Mouse (Mus musculus) liver (tissue): ENCODE results near the gene Btc.

Source experiments
- DNase-seq: peaks from one replicate; pipeline ENCODE4 v3.0.0-alpha.2; 2020; ENCODE audit warnings: mixed read lengths

The Btc gene

GRCm38 (mm10) chr5:91402339-91403211 lies at the start of gene Btc:
TSS of gene Btc (minus strand) at chr5:91402994.
- DNase-seq, result peak; percentile 54

GRCm38 (mm10) chr5:91444981-91445517 lies 42.3 kb upstream of the Btc start:
- DNase-seq, result no peak

DNA sequence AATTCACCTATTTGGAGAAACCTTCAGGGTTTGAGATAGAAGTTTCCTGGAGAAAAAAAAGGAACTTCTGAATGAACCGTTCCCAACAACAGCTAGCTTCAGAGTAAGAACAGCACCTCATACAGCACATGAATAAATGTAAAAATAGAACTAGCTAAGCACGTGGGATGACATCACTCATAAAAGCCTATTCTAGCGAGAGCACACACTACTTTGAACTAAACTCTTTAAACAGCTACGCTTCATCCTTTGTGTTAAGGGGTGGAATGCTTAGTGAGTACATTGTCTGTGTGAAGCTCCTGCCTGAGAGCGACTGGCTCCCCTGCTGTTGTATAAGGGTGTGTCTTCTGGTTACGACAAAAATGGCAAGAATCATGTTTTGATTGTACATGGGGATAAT lies 33.8 kb upstream of the Btc start:
- DNase-seq, result no peak

- DNase-seq, result no peak
These were observed 32.2 kb upstream of the Btc start for GRCm38 (mm10) chr5:91434723-91435658.

GRCm38 (mm10) chr5:91428547-91428946 lies 25.8 kb upstream of the Btc start:
- DNase-seq, result no peak

DNA sequence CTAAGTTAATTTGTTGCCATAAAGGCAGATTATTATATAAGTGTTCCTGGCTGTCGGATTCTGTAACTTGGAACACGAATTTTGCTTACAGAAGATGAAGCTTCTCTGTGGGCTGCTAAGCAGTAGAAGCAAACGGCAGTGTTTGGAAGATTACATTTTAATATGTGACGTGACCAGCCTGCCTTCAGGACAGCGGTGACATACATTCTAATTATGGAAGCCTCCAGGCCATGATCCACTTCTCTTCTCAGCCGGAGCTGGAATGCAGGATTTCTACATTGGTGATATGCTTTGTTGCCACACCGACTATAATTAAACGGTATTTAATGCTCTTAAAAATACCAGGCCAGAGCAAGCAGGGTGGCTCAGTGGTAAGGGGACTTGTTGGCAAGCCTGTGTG lies 11.0 kb upstream of the Btc start:
- no peak for DNase-seq

DNA sequence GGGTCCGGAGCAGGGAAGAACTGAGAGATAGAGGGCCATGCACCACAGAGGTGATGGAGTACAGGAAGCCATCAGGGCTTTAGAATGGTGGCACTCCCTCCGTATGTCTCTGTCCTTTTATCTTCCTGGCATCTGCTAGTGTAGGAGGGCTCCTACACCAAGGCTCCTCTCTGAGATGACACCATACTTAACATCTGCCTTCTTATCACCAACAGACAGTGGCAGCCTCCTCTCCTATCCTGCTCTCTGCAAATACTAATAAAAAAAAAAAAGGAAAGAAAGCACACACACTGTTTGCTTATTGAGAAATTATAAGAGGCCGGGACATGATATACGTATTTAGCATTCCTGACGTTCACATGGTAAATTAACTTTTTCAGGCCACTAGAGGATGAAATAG lies 1.5 kb upstream of the Btc start:
- no peak for DNase-seq

GRCm38 (mm10) chr5:91403281-91403680 lies 487 bp upstream of the Btc start:
- DNase-seq, result no peak

GRCm38 (mm10) chr5:91400493-91401096 lies 2.2 kb downstream of the Btc start:
- DNase-seq, result no peak

DNA sequence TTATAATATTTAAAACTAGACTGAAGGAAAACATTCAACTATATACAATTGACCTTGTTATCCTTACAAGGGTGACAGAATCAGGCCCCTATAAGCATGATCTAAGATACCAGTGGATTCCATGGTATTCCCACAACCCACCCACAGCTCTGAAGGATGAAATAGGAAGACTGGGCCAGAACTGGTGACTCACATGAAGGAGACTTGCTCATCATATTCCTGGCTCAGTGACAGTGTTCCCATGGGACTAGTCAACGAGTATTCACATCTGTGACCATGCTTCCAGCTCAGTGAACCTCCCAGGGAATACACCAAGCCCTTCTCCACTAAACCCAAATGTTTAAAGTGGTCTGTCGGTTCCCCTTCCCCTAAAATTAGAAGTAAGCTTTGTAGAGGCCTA lies 27.3 kb downstream of the Btc start:
- DNase-seq, result no peak

DNA sequence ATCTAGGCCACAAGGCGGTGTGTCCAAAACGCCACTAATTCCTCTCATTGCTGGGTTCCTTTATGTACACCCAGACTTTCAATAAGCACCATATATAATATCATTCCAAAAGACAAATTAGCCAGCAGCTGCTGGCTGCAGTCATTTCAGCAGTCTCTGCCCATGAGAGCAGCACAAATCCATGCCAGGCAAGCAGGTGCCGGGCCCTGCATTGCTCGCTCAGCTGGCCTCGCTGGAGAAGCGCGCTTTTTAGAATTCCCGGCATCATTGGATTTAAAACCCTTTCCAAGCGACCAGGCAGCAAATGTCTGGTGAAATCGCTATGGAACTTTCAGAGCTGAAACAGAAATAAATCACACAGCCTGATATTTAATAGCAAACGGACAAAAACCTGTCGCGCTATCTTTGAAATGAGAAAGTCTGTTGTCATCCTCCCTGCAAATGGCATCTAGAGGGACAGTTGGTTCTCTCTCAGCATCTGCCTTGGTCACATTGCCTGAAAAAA lies 34.7 kb downstream of the Btc start:
- no peak for DNase-seq

- no peak for DNase-seq
These were observed 35.9 kb downstream of the Btc start for GRCm38 (mm10) chr5:91366925-91367324.

- no peak for DNase-seq
These were observed 39.4 kb downstream of the Btc start for GRCm38 (mm10) chr5:91363274-91363991.

DNA sequence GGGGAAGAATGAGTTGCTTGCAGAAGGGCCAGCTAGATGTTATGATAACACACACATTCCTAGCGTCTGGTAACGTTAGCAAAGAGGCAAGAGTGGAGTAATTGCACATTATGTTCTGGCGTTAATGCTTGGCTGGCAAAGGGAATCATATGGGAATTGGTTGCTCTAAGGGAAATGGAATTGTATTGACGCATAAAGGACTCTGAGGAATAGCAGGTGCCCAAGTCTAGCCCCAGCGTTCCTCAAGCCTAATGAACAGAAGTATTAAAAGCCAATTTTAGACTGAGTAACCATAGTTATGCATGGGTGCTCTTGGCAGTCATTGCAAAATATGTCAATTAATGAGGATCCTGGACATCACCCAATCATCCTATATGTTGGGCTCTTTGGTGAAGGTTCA lies 50.1 kb downstream of the Btc start:
- DNase-seq, result no peak

DNA sequence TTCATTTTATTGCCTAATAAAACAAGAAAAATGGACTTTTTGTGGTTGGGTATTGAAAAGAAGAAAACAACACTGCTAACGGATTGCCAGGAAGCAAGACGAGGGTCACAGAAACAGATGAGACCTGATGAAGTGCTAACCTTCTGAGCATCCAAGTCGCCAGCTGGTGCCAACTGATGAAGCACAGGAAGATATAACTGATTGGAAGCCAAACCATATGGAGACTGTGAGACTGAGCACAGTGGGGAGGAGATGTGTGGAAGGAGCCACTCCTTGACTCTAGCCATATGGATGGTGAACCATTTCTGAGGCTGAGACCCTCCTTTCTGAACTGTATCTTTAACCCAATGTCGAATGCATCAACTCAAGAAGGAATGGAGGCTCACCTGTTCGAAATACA lies 57.1 kb downstream of the Btc start:
- DNase-seq, result no peak

DNA sequence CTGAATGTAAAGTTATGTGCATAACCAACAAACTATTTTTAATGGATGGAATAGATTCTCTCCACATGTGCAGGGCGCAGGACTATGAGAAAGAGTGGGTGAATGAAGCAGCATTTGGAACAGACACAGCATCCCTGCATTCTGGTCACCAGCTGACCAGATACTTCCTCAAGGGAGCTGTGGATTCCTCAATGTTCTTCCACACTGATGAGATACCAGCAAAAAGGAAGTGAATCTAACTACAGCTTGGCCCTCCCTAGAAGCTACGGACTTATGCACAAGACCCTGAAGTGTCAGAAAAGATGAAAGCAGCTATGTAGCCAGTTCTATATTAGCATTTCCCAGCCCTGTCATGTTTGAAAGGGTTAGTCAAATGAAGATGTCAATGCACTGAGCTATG lies 57.7 kb downstream of the Btc start:
- no peak for DNase-seq

DNA sequence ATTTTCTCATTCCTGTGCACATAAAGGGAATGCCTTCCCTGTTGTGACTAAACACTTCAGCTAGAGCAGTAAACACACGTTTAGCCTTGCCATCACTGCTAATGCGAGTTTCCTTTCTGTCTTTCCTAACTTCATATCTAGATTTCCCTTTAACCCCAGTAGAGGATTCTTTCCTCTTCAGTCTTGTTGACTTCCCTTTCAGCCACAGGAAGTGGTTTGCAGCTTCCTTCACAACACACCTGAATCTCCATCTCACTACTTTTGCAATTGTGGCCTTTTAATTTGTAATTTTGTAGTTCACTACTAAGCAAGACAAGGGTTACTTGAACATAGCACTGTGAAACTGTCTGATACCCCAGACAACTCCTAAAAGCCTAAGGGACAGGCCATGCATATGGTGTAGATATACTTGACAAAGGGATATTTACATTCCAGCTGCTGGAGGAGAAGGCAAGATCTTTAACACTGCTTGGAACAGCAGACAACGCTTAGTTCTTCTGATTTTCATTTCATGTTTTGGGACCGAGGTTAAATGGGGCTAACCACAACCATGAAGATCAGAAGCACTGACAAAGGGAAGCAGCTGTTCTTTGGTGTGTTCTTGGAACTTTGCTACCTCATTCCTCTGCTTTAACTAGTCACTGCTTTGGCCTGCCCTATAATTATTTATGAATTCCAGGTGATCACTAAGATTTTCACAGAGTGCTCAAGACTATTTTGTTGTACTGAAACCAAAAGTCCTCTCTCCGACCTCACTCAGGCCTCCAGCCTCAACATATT lies 60.6 kb downstream of the Btc start:
- DNase-seq, result no peak

- DNase-seq, result no peak
These were observed 68.6 kb downstream of the Btc start for GRCm38 (mm10) chr5:91334227-91334626.

DNA sequence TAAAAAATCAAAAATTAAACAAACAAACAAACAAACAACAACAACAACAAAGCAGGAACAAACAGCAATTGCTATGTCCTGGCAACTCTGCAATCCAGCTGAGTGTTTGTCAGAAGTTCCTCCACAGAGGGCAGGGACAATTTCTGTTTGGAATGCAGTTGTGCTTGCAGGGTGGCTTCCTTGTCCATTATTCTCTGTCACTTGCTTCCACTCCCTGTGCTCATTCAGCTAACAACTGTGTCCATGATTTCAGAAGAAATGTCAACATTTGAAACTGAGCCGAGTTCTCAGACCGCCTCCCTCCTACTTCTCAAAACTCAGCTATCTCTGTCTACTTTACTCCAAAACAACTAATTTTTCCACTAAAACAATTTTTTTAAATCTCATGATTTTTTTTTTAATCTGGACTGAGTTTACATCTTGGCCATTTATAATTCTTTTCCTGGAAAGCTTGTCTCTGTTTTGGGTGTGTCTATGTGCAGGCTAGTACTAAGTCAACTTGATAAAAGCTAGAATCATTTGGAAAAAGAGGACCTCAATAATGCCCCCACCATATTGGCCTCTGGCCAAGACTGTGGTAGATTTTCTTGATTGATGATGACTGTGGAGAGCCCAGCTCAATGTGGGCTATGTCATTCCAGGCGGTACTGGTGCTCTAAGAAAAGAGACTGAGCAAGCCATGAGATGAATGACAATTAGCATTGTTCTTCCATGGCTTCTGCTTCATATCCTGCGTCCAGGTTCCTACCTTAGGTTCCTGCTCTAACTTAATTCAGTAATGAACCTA lies 70.5 kb downstream of the Btc start:
- no peak for DNase-seq

GRCm38 (mm10) chr5:91321840-91322239 lies 81.0 kb downstream of the Btc start:
- DNase-seq, result no peak

- no peak for DNase-seq
These were observed 82.4 kb downstream of the Btc start for GRCm38 (mm10) chr5:91320348-91320747.
